ENCODE assay signal across 8 mouse cellular contexts in the genomic region with DNA sequence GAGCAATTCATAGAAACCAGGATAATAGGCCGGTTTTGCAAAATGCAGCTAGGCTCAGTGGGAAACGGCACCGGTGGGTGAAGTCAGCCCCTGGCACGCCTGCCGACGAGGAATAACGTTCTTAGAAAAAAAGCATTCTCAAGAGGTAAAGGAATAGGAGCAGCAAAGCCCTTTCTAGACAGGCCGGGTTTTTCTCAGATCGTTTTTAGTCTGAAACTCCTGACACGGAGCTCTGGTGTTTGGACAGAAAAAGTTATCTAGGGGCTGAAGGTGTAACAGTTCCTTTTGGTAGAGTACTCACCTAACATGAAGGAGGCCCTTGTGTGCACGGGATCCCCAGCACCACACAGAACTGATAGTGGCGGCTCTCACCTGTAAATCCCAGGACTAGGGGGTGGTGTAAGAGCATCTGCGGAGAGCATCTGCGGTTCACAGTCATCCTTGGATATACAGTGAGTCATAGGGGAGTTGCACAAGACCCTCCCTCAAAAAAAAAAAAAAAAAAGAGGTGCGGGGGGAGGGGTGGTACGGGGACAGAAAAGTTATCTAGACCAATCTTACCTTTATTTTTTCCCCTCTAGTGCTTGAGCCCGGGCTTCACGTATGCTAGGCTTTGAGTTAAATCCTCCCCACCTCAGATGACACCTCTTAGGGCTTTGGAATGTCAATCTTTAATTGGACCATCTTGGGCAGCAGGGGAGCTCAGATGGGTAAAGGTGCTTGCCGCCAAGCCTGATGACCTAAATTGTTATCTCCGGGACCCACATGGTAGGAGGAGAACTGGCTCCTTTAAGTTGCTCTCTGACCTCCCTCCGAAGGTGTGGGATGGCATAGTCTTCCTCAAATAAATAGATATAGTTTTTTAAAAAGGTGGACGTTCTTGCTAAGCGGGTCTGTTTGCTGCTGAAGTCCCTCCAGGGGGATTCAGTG. TPM values are rescaled to one million over a fixed set of nuclear protein-coding genes. Genes with fewer than 3 reads are reported as not detected.
A peak's percentile ranks its signal among the peaks of the same experiment; 100 is the strongest.
DNase-seq lines count a peak whose midpoint lies in the region; ATAC-seq and TF ChIP-seq lines count a peak whose summit lies in the region.

No protein-coding gene starts in this region.

- peak overlapping the region; percentile 83 for H3K4me2 ChIP-seq in hindbrain, embryonic 16.5 days (ENCODE audit: low read length)
- H3K4me2 ChIP-seq in midbrain, embryonic 13.5 days (replicated peaks): peak overlapping the region; percentile 81

- peak overlapping the region; percentile 54 for H3K4me3 ChIP-seq in left cerebral cortex, adult 2 months
- H3K4me3 ChIP-seq in hindbrain, embryonic 16.5 days (ENCODE audit: low read length): peak overlapping the region; percentile 85
- H3K4me3 ChIP-seq in midbrain, embryonic 13.5 days (replicated peaks): peak overlapping the region; percentile 76

- no peak for ATAC-seq in hindbrain, embryonic 16.5 days
- no peak for ATAC-seq in midbrain, embryonic 13.5 days

- no peaks in the 10 kb centered on the region for H3K9me3 ChIP-seq in hindbrain, embryonic 16.5 days (ENCODE audit: control insufficient read depth, low read length)
- no peaks in the 10 kb centered on the region for H3K9me3 ChIP-seq in midbrain, embryonic 13.5 days

- DNase-seq in left cerebral cortex, adult 2 months (ENCODE audit: extremely low spot score in 1 of 2, low spot score in 2 of 2): peak in 1 of 2 experiments; percentile 5
- no peak for DNase-seq in left cerebral cortex, adult 18-20 months (ENCODE audit: low spot score in 2 of 2)
- DNase-seq in c-Kit-positive CD71-positive TER-119-negative erythroid progenitor cells, embryonic 14.5 days (ENCODE audit: low read depth): peak; percentile 54
- DNase-seq in gastrocnemius, postnatal 4 days (ENCODE audit: low spot score in 2 of 2): no peak
- no peak for DNase-seq in thymus, postnatal 0 days (ENCODE audit: low spot score)
- no peak for DNase-seq in cerebellum, adult 11-12 months

- intact Hi-C loops in left cerebral cortex, adult 2 months (cut with DNase I): no loop called here

- peaks cover 8% of the 10 kb centered on the region; the same call in 1 of the 2 replicates for H3K36me3 ChIP-seq in hindbrain, embryonic 16.5 days (ENCODE audit: control insufficient read depth, insufficient read depth, low read length)
- peaks cover 34% of the 10 kb centered on the region for H3K36me3 ChIP-seq in midbrain, embryonic 13.5 days

- peaks cover 15% of the 10 kb centered on the region for H3K4me1 ChIP-seq in hindbrain, embryonic 16.5 days (ENCODE audit: control insufficient read depth, insufficient read depth, low read depth, low read length)
- peaks cover 23% of the 10 kb centered on the region for H3K4me1 ChIP-seq in midbrain, embryonic 13.5 days (replicated peaks)

- peak overlapping the region; percentile 82 for H3K9ac ChIP-seq in hindbrain, embryonic 16.5 days (ENCODE audit: low read depth, low read length)
- peak overlapping the region; percentile 81 for H3K9ac ChIP-seq in midbrain, embryonic 13.5 days (replicated peaks)

- H3K27me3 ChIP-seq in hindbrain, embryonic 16.5 days (replicated peaks; ENCODE audit: control insufficient read depth, insufficient read depth, low read length): no peaks in the 10 kb centered on the region
- H3K27me3 ChIP-seq in midbrain, embryonic 13.5 days: 0 out of 2 replicates have a peak, but pooled peaks cover 5% of the 10 kb centered on the region

- no peak for TF ChIP-seq CTCF in left cerebral cortex, adult 2 months (IDR thresholded peaks at IDR 0.05)

- 35% methylated on average over 22 of the region's 23 CpGs for WGBS in hindbrain, embryonic 16.5 days
- 36% methylated on average over 23 of the region's 23 CpGs for WGBS in midbrain, embryonic 13.5 days

- H3K27ac ChIP-seq in left cerebral cortex, adult 2 months: peak overlapping the region; percentile 90
- no peak overlapping the region for H3K27ac ChIP-seq in hindbrain, embryonic 16.5 days (ENCODE audit: low read depth, low read length)
- no peak overlapping the region for H3K27ac ChIP-seq in midbrain, embryonic 13.5 days

RNA-seq across cellular contexts. Expression of gene Daglb, which starts 1.0 kb away (rescaled TPM):
- 10 to 100 TPM; 32.5 to 36.1 TPM for total RNA-seq in left cerebral cortex, adult 2 months (2021)
- total RNA-seq in left cerebral cortex, adult 18-20 months (2021): 10 to 100 TPM; 31.9 to 33.1 TPM
- 21.8 and 23.0 TPM in 2 replicates for polyA plus RNA-seq in hindbrain, embryonic 16.5 days (2015; fragmentation: Nextera tagmentation; extraction: Ambion mirVana)
- polyA plus RNA-seq in midbrain, embryonic 13.5 days (2015; fragmentation: Nextera tagmentation; extraction: Ambion mirVana): 16.9 and 17.5 TPM in 2 replicates
- total RNA-seq in gastrocnemius, postnatal 4 days (2021): 1 to 10 TPM; 7.5 to 7.6 TPM
- 4.5 and 4.7 TPM in 2 replicates for polyA plus RNA-seq in thymus, postnatal 0 days (2015; fragmentation: Nextera tagmentation; extraction: Ambion mirVana)
